Mouse (Mus musculus) gastrocnemius, adult 2 months (tissue): ENCODE measurements around the gene Eif2b3. TPM values are rescaled to one million over a fixed set of nuclear protein-coding genes. Genes with fewer than 3 reads are reported as not detected.

ENCODE experiments used
- DNase-seq: peaks from one replicate; pipeline ENCODE4 v3.0.0; 2022
- H3K27ac ChIP-seq: fragments of 200-600 bp; 2 replicates; pipeline ENCODE4 v1.8.1; 2022; ENCODE audit warnings: mild to moderate bottlenecking
- H3K4me3 ChIP-seq: fragments of 200-600 bp; 2 replicates; pipeline ENCODE4 v1.8.1; 2022; ENCODE audit warnings: mild to moderate bottlenecking, moderate library complexity
- CTCF ChIP-seq: fragments of 200-600 bp; IDR thresholded peaks from 2 replicates; pipeline ENCODE4 v1.8.1; 2022; ENCODE audit warnings: antibody characterized with exemption, mild to moderate bottlenecking, moderate library complexity
- intact Hi-C: fragments of 180-260 bp; cut with DNase I; formaldehyde crosslinking; loops from one replicate; pipeline ENCODE4 v1.15.1; 2025
- total RNA-seq, 2 experiments: library from RNA; stranded (reverse); gene quantifications; 2 replicates each; pipeline ENCODE4 v1.2.3; 2021

The Eif2b3 gene
- total RNA-seq, 2 experiments from 2014 or later: 22.2 to 23.2 TPM

DNA sequence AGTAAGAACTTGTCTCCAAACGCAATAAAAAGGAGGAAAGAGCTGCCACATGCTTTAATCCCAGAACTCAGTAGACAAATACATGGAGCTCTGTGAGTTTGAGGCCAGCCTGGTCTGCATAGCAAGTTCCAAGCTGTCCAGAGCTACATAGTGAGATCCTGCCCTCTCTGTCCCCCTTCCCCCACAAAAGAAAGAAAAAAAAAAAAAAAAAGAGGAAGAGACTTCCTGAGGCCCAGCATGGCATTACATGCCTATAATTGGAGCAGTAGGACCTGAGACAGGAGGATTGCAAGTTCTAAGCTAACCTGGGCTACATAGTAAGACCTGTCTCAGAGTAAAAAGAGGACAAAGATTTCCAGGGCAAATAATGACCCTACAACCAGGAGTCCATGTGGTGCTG, 50.4 kb downstream of the Eif2b3 start:
- H3K27ac ChIP-seq: no peak overlapping the region
- no peak for DNase-seq
- H3K4me3 ChIP-seq: no peak overlapping the region
- intact Hi-C loops: no loop called here
- TF ChIP-seq CTCF: no peak

- no peak for TF ChIP-seq CTCF
- Histone ChIP-seq H3K27ac (no peak overlapping the region), H3K4me3 (no peak overlapping the region)
- intact Hi-C loops: no loop called here
- no peak for DNase-seq
These were observed 51.4 kb downstream of the Eif2b3 start for GRCm38 (mm10) chr4:117070624-117071023.

DNA sequence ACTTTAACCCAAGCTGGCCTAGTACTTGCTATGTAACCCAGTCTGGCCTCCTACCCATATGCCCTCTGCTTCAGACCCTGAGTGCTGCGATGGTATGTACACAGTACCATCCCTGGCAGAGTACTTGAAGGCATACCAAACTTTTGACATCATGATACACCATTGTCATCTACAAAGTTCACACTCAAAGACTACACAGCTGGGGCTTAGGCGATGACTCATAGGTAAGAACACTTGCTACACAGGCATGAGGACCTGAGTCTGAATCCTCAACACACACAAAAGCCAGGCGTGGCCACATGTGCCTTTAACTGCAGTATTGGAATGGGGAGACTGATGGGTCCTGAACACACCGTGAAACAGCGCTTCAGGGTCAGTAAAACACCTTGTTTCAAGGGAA, 52.0 kb downstream of the Eif2b3 start:
- TF ChIP-seq CTCF: no peak
- H3K4me3 ChIP-seq: no peak overlapping the region
- no peak overlapping the region for H3K27ac ChIP-seq
- DNase-seq: no peak
- intact Hi-C loops: no loop called here

- TF ChIP-seq CTCF: no peak
- no peak for DNase-seq
- Histone ChIP-seq H3K4me3 (no peak overlapping the region), H3K27ac (no peak overlapping the region)
- intact Hi-C loops: no loop called here
These were observed 68.9 kb downstream of the Eif2b3 start for GRCm38 (mm10) chr4:117087948-117088640.

DNA sequence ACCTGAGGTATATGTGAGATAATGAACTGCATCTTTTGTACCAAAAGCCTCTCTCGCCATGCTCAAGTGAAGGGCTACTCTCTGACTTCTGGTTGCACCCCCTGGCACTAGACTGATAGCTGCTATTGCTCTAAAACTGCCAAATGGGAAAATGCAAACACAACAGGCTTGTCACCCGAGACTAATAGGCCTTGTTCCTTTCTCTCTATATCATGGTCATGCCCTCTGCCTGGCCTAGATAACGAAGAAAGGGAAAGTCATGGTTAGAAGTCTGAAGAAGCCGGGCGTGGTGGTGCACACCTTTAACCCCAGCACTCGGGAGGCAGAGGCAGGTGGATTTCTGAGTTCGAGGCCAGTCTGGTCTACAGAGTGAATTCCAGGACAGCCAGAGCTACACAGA, 71.4 kb downstream of the Eif2b3 start:
- no peak for TF ChIP-seq CTCF
- intact Hi-C loops: no loop called here
- Histone ChIP-seq H3K4me3 (no peak overlapping the region), H3K27ac (no peak overlapping the region)
- DNase-seq: no peak

- no peak overlapping the region for H3K4me3 ChIP-seq
- no peak for DNase-seq
- TF ChIP-seq CTCF: no peak
- H3K27ac ChIP-seq: peak overlapping the region; percentile 66
- intact Hi-C loops: no loop called here
These were observed 75.6 kb downstream of the Eif2b3 start for GRCm38 (mm10) chr4:117094626-117095361.

- peak; percentile 81 for DNase-seq
- TF ChIP-seq CTCF: no peak
- Histone ChIP-seq H3K4me3 (peak within 1 kb of the TSS; percentile 76), H3K27ac (peak within 1 kb of the TSS; percentile 66)
- intact Hi-C loops: no loop called here
These were observed 76.6 kb downstream of the Eif2b3 start, which contains the start of gene Ptch2 for GRCm38 (mm10) chr4:117095551-117096452. Gene Ptch2 (plus strand): TSS chr4:117096075.

- intact Hi-C loops: no loop called here
- DNase-seq: no peak
- peak overlapping the region; percentile 76 for H3K4me3 ChIP-seq
- no peak for TF ChIP-seq CTCF
- peak overlapping the region; percentile 66 for H3K27ac ChIP-seq
These were observed 77.5 kb downstream of the Eif2b3 start for GRCm38 (mm10) chr4:117096666-117097065.

- H3K27ac ChIP-seq: peak overlapping the region; percentile 57
- intact Hi-C loops: no loop called here
These were observed 79.0 kb downstream of the Eif2b3 start for GRCm38 (mm10) chr4:117097969-117098763.

DNA sequence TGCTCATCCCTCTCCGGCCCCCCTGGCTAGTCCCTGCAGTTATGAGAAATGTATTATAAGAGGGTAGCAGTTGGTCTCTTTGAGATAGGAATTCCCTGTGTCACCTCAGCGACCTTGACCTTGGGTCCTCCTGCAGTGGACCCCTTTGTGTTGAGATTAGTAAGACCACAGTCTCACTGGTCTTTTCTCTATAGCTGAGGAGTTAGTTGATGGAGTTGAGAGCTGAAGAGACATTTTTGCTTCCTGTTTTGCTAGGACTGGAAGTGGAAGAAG, 79.5 kb downstream of the Eif2b3 start:
- peak overlapping the region; percentile 21; the same call in 1 of the 2 replicates for H3K4me3 ChIP-seq
- peak overlapping the region; percentile 57; the same call in 1 of the 2 replicates for H3K27ac ChIP-seq
- intact Hi-C loops: no loop called here
- TF ChIP-seq CTCF: no peak
- DNase-seq: no peak

More at GRCm38 (mm10) chr4:117097969-117098763, 79.0 kb downstream of the Eif2b3 start:
- TF ChIP-seq CTCF: no peak
- DNase-seq: peak; percentile 46
- peak overlapping the region; percentile 21; the same call in 1 of the 2 replicates for H3K4me3 ChIP-seq

DNA sequence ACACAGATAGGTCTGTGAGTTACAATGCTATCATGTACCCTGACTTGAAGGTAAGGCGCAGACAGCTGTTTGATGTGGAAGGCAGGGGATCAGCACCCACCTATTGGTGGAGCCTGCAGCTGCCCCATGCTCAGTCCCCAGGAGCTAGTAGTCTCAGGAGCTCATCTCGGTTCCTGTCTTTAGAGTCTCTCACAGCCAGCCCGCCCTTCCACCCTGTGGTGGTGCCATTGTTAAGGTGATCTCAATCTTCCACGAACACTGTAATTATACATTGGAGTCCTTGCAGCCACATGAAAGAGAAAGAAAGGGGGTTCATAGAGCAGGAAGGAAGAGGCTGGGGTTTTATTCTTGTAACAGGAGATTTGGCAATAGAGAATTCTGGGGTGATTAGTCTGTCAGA, 80.8 kb downstream of the Eif2b3 start:
- intact Hi-C loops: no loop called here
- no peak for TF ChIP-seq CTCF
- H3K4me3 ChIP-seq: no peak overlapping the region
- DNase-seq: no peak
- H3K27ac ChIP-seq: no peak overlapping the region

DNA sequence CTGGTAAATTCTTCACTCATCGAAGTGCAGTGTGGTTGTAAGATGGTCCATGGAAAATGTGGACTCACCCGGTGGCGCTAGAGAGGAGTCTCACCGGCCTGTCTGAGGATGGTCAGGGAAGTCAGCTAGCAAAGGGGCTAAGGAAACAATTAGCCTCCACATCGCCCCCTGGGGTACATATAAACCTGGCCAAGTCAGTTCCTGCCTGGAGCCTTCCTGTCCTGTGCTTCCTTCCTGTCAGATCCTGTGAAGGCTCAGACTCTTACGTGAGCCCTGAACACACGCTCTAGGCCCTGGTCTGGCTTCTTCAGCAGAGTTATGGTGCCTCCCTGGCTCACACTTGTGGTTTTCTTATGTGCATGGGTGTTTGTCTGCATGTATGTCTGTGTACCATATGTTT, 82.0 kb downstream of the Eif2b3 start:
- no peak for DNase-seq
- intact Hi-C loops: no loop called here
- peak overlapping the region; percentile 48; the same call in 1 of the 2 replicates for H3K27ac ChIP-seq

More for the DNA sequence above, 82.0 kb downstream of the Eif2b3 start:
- peak; percentile 45 for TF ChIP-seq CTCF
- H3K4me3 ChIP-seq: no peak overlapping the region
